Mouse (Mus musculus) kidney, adult 2 months (tissue): ENCODE measurements around the gene Nav2. TPM values are rescaled to one million over a fixed set of nuclear protein-coding genes. Genes with fewer than 3 reads are reported as not detected.

ENCODE experiments used
- DNase-seq: peaks from one replicate; pipeline ENCODE4 v3.0.0; 2021
- H3K27ac ChIP-seq: fragments of 200-500 bp; 2 replicates; pipeline ENCODE4 v1.5.1; 2012; ENCODE audit warnings: low read depth, low read length, control low read depth, inconsistent platforms; ENCODE audit not compliant: insufficient read depth
- H3K27me3 ChIP-seq: fragments of 200-500 bp; replicated peaks from 2 replicates; pipeline ENCODE4 v1.6.1; 2012; ENCODE audit warnings: mild to moderate bottlenecking, moderate library complexity, low read length, inconsistent platforms; ENCODE audit not compliant: control insufficient read depth, insufficient read depth
- H3K36me3 ChIP-seq: fragments of 200-500 bp; 2 replicates; pipeline ENCODE4 v1.6.1; 2012; ENCODE audit warnings: mild to moderate bottlenecking, moderate library complexity, low read length, inconsistent platforms; ENCODE audit not compliant: control insufficient read depth, insufficient read depth
- H3K4me1 ChIP-seq: fragments of 200-500 bp; 2 replicates; pipeline ENCODE4 v1.6.1; 2011; ENCODE audit warnings: low read length; ENCODE audit not compliant: control insufficient read depth, insufficient read depth
- H3K4me3 ChIP-seq: fragments of 200-500 bp; 2 replicates; pipeline ENCODE4 v1.5.1; 2011; ENCODE audit warnings: mild to moderate bottlenecking, low read depth, low read length, control low read depth; ENCODE audit not compliant: insufficient read depth
- CTCF ChIP-seq: fragments of 200-500 bp; conservative IDR thresholded peaks from 2 replicates; pipeline ENCODE4 v1.5.1; 2011; ENCODE audit warnings: low read depth, mild to moderate bottlenecking, control low read depth, low read length, moderate library complexity, mixed read lengths; ENCODE audit not compliant: insufficient read depth, insufficient read length
- POLR2A ChIP-seq: fragments of 200-500 bp; IDR thresholded peaks from one replicate; pipeline ENCODE4 v1.6.1; 2011; ENCODE audit warnings: low read depth, low read length, control low read depth
- WGBS: fragments of 180-500 bp; shearing (Covaris S2); methylation state at CpG from one replicate; pipeline ENCODE4 v1.1.7; 2018; 5-methylcytosine and 5-hydroxymethylcytosine counted together
- polyA plus RNA-seq: library from polyadenylated mRNA; depleted of rRNA; stranded (reverse); fragments of >200 nt; gene quantifications from 2 replicates; pipeline ENCODE4 v1.2.3, GENCODE M21; 2012

Gene Nav2
- polyA plus RNA-seq, 1 experiment: 18.3 TPM

GRCm38 (mm10) chr7:49120488-49120864 is 212.0 kb downstream of the Nav2 start:
- DNase-seq: no peak
- no peak for TF ChIP-seq CTCF
- Histone ChIP-seq H3K4me1 (no peaks in the 10 kb centered on the region), H3K27ac (no peak overlapping the region), H3K4me3 (no peak overlapping the region), H3K36me3 (no peaks in the 10 kb centered on the region), H3K27me3 (no peaks in the 10 kb centered on the region)
- 37% methylated on average over 6 of the region's 6 CpGs for WGBS

- TF ChIP-seq POLR2A: no peak
- TF ChIP-seq CTCF: peak; percentile 85
- Histone ChIP-seq H3K4me1 (no peaks in the 10 kb centered on the region), H3K27ac (no peak overlapping the region), H3K27me3 (no peaks in the 10 kb centered on the region), H3K36me3 (no peaks in the 10 kb centered on the region), H3K4me3 (no peak overlapping the region)
- 35% methylated on average over 20 of the region's 20 CpGs for WGBS
- peak; percentile 85 for DNase-seq
Measured at GRCm38 (mm10) chr7:49120935-49121691, 212.6 kb downstream of the Nav2 start.

DNA sequence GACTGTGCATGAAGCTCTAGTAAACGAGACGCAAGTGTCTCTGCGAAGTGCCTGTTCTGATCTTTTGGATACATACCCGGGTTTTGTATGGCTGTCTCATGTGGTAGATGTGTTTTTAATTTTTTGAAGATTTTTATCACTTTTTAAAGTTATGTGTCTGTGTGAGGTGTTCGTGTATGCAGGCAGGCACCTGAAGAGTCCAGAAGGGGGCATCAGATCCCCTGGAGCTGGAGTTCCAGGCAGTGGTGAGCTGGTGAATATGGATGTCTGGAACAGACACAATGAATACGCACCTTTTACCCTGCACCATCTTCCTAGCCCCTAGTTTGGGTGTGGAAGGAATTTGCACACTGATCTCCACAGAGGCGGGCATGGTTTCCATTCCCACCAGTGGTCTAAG is 214.0 kb downstream of the Nav2 start:
- TF ChIP-seq POLR2A (no peak), CTCF (no peak)
- WGBS: 70% methylated on average over 7 of the region's 7 CpGs
- H3K27me3 ChIP-seq: no peaks in the 10 kb centered on the region
- H3K27ac ChIP-seq: no peak overlapping the region
- no peaks in the 10 kb centered on the region for H3K4me1 ChIP-seq
- no peak overlapping the region for H3K4me3 ChIP-seq
- no peaks in the 10 kb centered on the region for H3K36me3 ChIP-seq
- DNase-seq: no peak

- H3K27me3 ChIP-seq: no peaks in the 10 kb centered on the region
- 42% methylated on average over 3 of the region's 3 CpGs for WGBS
- TF ChIP-seq POLR2A (no peak), CTCF (peak; percentile 86)
- H3K36me3 ChIP-seq: no peaks in the 10 kb centered on the region
- H3K4me3 ChIP-seq: no peak overlapping the region
- no peaks in the 10 kb centered on the region for H3K4me1 ChIP-seq
- peak; percentile 37 for DNase-seq
- H3K27ac ChIP-seq: no peak overlapping the region
Measured at GRCm38 (mm10) chr7:49125545-49125944, 217.0 kb downstream of the Nav2 start.

GRCm38 (mm10) chr7:49128224-49128623 is 219.7 kb downstream of the Nav2 start:
- no peak for DNase-seq
- no peak for TF ChIP-seq POLR2A
- no peak for TF ChIP-seq CTCF
- H3K27ac ChIP-seq: no peak overlapping the region
- WGBS: 80% methylated on average over 8 of the region's 8 CpGs
- no peaks in the 10 kb centered on the region for H3K4me1 ChIP-seq
- H3K4me3 ChIP-seq: no peak overlapping the region
- H3K27me3 ChIP-seq: no peaks in the 10 kb centered on the region
- no peaks in the 10 kb centered on the region for H3K36me3 ChIP-seq

DNA sequence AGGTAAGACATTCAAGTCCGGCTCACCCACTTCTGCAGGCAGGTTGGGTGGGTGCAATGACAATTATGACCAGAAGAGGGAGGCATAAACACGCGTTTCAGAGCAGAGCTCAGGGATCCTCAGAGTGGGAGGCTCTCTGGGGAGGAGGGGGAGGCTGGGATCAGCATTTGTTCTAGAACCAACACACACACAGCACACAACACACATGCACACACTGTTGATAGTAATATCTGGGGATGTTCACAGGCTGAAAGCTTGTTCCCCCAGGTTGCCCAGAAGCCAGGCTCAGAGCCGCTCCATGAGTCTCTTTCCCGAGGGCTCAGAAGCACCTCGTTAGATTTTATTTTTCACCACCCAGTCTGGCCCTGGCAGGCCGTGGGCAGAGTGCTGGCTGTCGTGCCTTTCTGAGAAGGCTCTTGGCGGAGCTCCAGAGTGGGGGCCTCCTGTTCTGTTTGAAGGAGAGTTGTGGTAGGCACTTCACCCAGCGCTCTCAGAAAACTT is 224.4 kb downstream of the Nav2 start:
- DNase-seq: peak; percentile 74
- H3K4me1 ChIP-seq: no peaks in the 10 kb centered on the region
- no peaks in the 10 kb centered on the region for H3K36me3 ChIP-seq
- no peak for TF ChIP-seq POLR2A
- peak; percentile 98 for TF ChIP-seq CTCF
- no peak overlapping the region for H3K4me3 ChIP-seq
- no peak overlapping the region for H3K27ac ChIP-seq
- no peaks in the 10 kb centered on the region for H3K27me3 ChIP-seq
- WGBS: 28% methylated on average over 10 of the region's 10 CpGs

- WGBS: 84% methylated on average over 5 of the region's 5 CpGs
- no peaks in the 10 kb centered on the region for H3K27me3 ChIP-seq
Measured at GRCm38 (mm10) chr7:49134396-49134795, 225.9 kb downstream of the Nav2 start.

More at GRCm38 (mm10) chr7:49134396-49134795, 225.9 kb downstream of the Nav2 start:
- no peak overlapping the region for H3K27ac ChIP-seq
- H3K36me3 ChIP-seq: no peaks in the 10 kb centered on the region
- DNase-seq: no peak
- no peaks in the 10 kb centered on the region for H3K4me1 ChIP-seq
- H3K4me3 ChIP-seq: no peak overlapping the region
- no peak for TF ChIP-seq POLR2A
